Comparison of ENCODE assay signal across 9 mouse cellular contexts in the genomic region with DNA sequence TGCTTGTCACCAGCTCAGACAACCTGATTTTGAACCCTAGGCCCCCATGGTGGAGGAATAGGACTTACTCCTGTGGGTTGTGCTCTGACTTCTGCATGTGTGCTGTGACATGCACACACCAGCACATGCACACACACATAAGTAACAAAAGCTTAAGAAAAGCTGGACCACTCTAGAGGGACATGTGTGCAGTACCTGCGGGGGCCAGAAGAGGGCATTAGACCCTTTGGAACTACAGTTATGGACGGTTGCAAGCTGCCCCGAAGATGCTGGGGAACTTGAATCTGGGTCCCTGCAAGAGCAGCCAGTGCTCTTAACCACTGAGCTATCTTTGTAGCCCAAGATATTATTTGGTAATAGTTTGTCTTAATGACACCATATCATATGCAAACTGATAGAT. TPM values are rescaled to one million over a fixed set of nuclear protein-coding genes. Genes with fewer than 3 reads are reported as not detected.
DNase-seq lines count a peak whose midpoint lies in the region; ATAC-seq and TF ChIP-seq lines count a peak whose summit lies in the region.
"Had no signal": no experiment of that assay in that cellular context is flagged by ENCODE, and none has a peak within 500 bp of the region (broad histone marks: within the 10 kb centered on the region; RNA-seq: fewer than 3 reads in every experiment).

No protein-coding gene starts in this region.

- H3K27ac ChIP-seq in kidney, postnatal 0 days: no peak overlapping the region
- H3K27ac ChIP-seq in kidney, embryonic 14.5 days (ENCODE audit: low read depth, low read length): no peak overlapping the region
- H3K27ac ChIP-seq in embryonic facial prominence, embryonic 11.5 days (replicated peaks; ENCODE audit: low read depth, low read length): no peak overlapping the region
- H3K27ac ChIP-seq: lung, embryonic 15.5 days had no signal

- 66% methylated on average over 3 of the region's 3 CpGs for WGBS in kidney, postnatal 0 days
- 61% methylated on average over 3 of the region's 3 CpGs for WGBS in kidney, embryonic 14.5 days
- WGBS in embryonic facial prominence, embryonic 11.5 days: 58% methylated on average over 3 of the region's 3 CpGs

- peak; percentile 60 for TF ChIP-seq CTCF in kidney, postnatal 0 days (IDR thresholded peaks at IDR 0.05; ENCODE audit: low read depth)
- TF ChIP-seq CTCF in G1E (IDR thresholded peaks at IDR 0.05; ENCODE audit: low read depth, low read length): peak; percentile 67

- no peak overlapping the region for H3K9ac ChIP-seq in kidney, postnatal 0 days (ENCODE audit: low read depth, low read length)
- H3K9ac ChIP-seq in kidney, embryonic 14.5 days (ENCODE audit: low read depth, low read length): no peak overlapping the region
- H3K9ac ChIP-seq in embryonic facial prominence, embryonic 11.5 days (replicated peaks; ENCODE audit: low read length): no peak overlapping the region
- H3K9ac ChIP-seq: lung, embryonic 15.5 days had no signal

- no peak for ATAC-seq in kidney, postnatal 0 days (replicated peaks; ENCODE audit: low FRiP score, low read depth)
- ATAC-seq in kidney, embryonic 14.5 days (ENCODE audit: low FRiP score, low TSS enrichment): no peak
- ATAC-seq in G1E (ENCODE audit: extremely low read depth, insufficient number of reproducible peaks, low FRiP score, poor library complexity, severe bottlenecking): no peak
- no peak for ATAC-seq in embryonic facial prominence, embryonic 11.5 days (replicated peaks; ENCODE audit: insufficient number of reproducible peaks, low FRiP score, low TSS enrichment, low read depth)
- ATAC-seq in monocyte, adult 5-6 weeks (replicated peaks; ENCODE audit: insufficient number of reproducible peaks, low FRiP score, low TSS enrichment, poor library complexity, severe bottlenecking): peak; percentile 60

- no peaks in the 10 kb centered on the region for H3K27me3 ChIP-seq in kidney, postnatal 0 days (ENCODE audit: insufficient read depth, low read length)
- H3K27me3 ChIP-seq in kidney, embryonic 14.5 days (ENCODE audit: control insufficient read depth, insufficient read depth, low read length): no peaks in the 10 kb centered on the region
- H3K27me3 ChIP-seq in G1E (ENCODE audit: insufficient read depth, low read length): peaks cover 35% of the 10 kb centered on the region
- H3K27me3 ChIP-seq in embryonic facial prominence, embryonic 11.5 days (ENCODE audit: control insufficient read depth, insufficient read depth, low read length): no peaks in the 10 kb centered on the region
- H3K27me3 ChIP-seq: lung, embryonic 15.5 days had no signal

- DNase-seq in kidney, postnatal 0 days (ENCODE audit: low spot score): peak; percentile 18
- no peak for DNase-seq in G1E (ENCODE audit: low spot score)
- DNase-seq in embryonic facial prominence, embryonic 11.5 days (ENCODE audit: low spot score): peak; percentile 34
- no peak for DNase-seq in layer of hippocampus, adult 18-20 months (ENCODE audit: low spot score in 2 of 2)
- DNase-seq in frontal cortex, postnatal 36 days (ENCODE audit: low spot score in 2 of 2): no peak

- no peak overlapping the region for H3K4me3 ChIP-seq in kidney, postnatal 0 days (replicated peaks; ENCODE audit: low read depth, low read length)
- H3K4me3 ChIP-seq in kidney, embryonic 14.5 days (ENCODE audit: low read length): no peak overlapping the region
- H3K4me3 ChIP-seq in G1E (ENCODE audit: low read depth, low read length): no peak overlapping the region
- no peak overlapping the region for H3K4me3 ChIP-seq in embryonic facial prominence, embryonic 11.5 days (ENCODE audit: low read depth, low read length)
- H3K4me3 ChIP-seq: lung, embryonic 15.5 days had no signal

- H3K4me1 ChIP-seq in kidney, postnatal 0 days (replicated peaks; ENCODE audit: insufficient read depth, low read length): no peaks in the 10 kb centered on the region
- no peaks in the 10 kb centered on the region for H3K4me1 ChIP-seq in kidney, embryonic 14.5 days (ENCODE audit: control insufficient read depth, insufficient read depth, low read length)
- peaks cover 28% of the 10 kb centered on the region for H3K4me1 ChIP-seq in G1E (ENCODE audit: insufficient read depth, low read depth, low read length)
- H3K4me1 ChIP-seq in embryonic facial prominence, embryonic 11.5 days (ENCODE audit: control insufficient read depth, insufficient read depth, low read length): no peaks in the 10 kb centered on the region

- H3K4me2 ChIP-seq in kidney, postnatal 0 days (ENCODE audit: low read length): no peak overlapping the region
- H3K4me2 ChIP-seq in kidney, embryonic 14.5 days (replicated peaks; ENCODE audit: low read depth, low read length): no peak overlapping the region
- H3K4me2 ChIP-seq in embryonic facial prominence, embryonic 11.5 days (ENCODE audit: low read depth, low read length): no peak overlapping the region
- H3K4me2 ChIP-seq: lung, embryonic 15.5 days had no signal

- H3K36me3 ChIP-seq in kidney, postnatal 0 days (ENCODE audit: insufficient read depth, low read length): no peaks in the 10 kb centered on the region
- H3K36me3 ChIP-seq in kidney, embryonic 14.5 days (ENCODE audit: control insufficient read depth, insufficient read depth, low read length): no peaks in the 10 kb centered on the region
- no peaks in the 10 kb centered on the region for H3K36me3 ChIP-seq in G1E (replicated peaks)
- H3K36me3 ChIP-seq in embryonic facial prominence, embryonic 11.5 days (replicated peaks; ENCODE audit: control insufficient read depth, insufficient read depth, low read depth, low read length): no peaks in the 10 kb centered on the region
- H3K36me3 ChIP-seq: lung, embryonic 15.5 days had no signal

- H3K9me3 ChIP-seq in kidney, postnatal 0 days (replicated peaks; ENCODE audit: low read length): no peaks in the 10 kb centered on the region
- no peaks in the 10 kb centered on the region for H3K9me3 ChIP-seq in kidney, embryonic 14.5 days (ENCODE audit: control insufficient read depth, low read length)
- H3K9me3 ChIP-seq in G1E (replicated peaks): no peaks in the 10 kb centered on the region
- H3K9me3 ChIP-seq in embryonic facial prominence, embryonic 11.5 days (replicated peaks; ENCODE audit: control insufficient read depth, low read length): no peaks in the 10 kb centered on the region
- H3K9me3 ChIP-seq: lung, embryonic 15.5 days had no signal

RNA-seq across cellular contexts. Expression of a gene that starts 46.2 kb away (rescaled TPM):
- polyA plus RNA-seq in kidney, postnatal 0 days (2015; fragmentation: Nextera tagmentation; extraction: Ambion mirVana): 1.3 and 2.1 TPM in 2 replicates
- polyA plus RNA-seq in kidney, embryonic 14.5 days (2014; fragmentation: Nextera tagmentation; extraction: Ambion mirVana): 0.39 and 0.51 TPM in 2 replicates
- total RNA-seq in G1E (2014; fragmentation: Nextera tagmentation) (not detected in 2 replicates), G1E (2017) (0.05 TPM in 1 of 2 replicates, not detected in the other)
- polyA plus RNA-seq in G1E (2012): not detected in 2 replicates
- polyA plus RNA-seq in embryonic facial prominence, embryonic 11.5 days (2014; fragmentation: Nextera tagmentation; extraction: Ambion mirVana): not detected in 2 replicates
- total RNA-seq in monocyte, adult 5-6 weeks (2017): not detected in 3 replicates
- not detected for total RNA-seq in layer of hippocampus, adult 18-20 months (2021)
- polyA plus RNA-seq: stomach, embryonic 16.5 days had no signal

Comparison
In these comparisons a context has a peak if more than half of its experiments do, and no peak if none do; other contexts are left out.
1. DNase-seq: peak in kidney, postnatal 0 days (single experiment) and embryonic facial prominence, embryonic 11.5 days (single experiment); none in G1E (single experiment), layer of hippocampus, adult 18-20 months (0 of 2) and frontal cortex, postnatal 36 days (0 of 2).